Mouse (Mus musculus) B cell, adult 2 months (primary cell): ENCODE data around the gene Rabgap1l.
"Not testable (repeated sequence)": the region's sequence is repeated elsewhere in the genome, so short reads cannot be mapped to it uniquely, and the experiment has no call there.

Source experiments
- DNase-seq, 2 experiments: peaks; one replicate each; pipeline ENCODE4 v3.0.0; 2022

Gene Rabgap1l

GRCm38 (mm10) chr1:160692224-160693093, 100.6 kb downstream of the Rabgap1l start:
- DNase-seq = no peak

DNA sequence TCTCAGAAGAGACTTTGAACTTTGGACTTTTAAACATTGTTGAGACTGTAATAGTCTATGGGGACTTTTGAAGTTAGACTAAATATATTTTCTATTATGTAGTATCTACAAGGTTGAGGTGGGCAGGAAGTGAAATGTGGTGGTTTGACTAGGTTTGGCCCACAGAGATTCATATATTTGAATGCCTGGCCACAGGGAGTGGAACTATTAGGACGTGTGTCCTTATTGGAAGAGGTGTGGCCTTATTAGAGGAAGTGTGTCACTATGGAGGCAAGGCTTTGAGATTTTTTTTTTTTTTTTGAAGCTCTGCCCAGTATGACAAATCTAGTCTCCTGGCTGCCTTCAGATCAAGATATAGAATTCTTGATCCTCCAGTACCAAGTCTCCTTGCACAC, 101.8 kb downstream of the Rabgap1l start:
- no peak for DNase-seq

- DNase-seq = no peak
Observed at GRCm38 (mm10) chr1:160690516-160691195, 102.4 kb downstream of the Rabgap1l start.

DNA sequence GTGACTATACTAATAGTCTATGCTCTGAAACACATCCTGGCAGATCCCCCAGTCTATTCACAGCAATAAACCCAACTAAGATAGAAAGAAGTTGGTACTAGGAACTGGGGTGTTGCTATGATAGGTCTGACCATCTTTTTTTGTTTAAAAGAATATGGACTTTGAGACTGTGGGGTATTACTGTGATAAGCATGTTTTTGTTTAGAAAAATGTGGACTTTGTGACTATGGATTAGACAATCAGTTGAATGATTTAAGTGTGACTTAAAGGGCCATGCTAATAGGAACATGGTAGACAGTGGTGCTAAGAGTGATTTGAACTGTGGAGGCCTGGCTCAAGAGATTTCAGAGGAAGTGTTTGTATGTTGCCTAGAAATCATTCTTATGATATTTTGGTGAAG, 103.5 kb downstream of the Rabgap1l start:
- DNase-seq = no peak

GRCm38 (mm10) chr1:160684251-160684650, 108.8 kb downstream of the Rabgap1l start:
- no peak for DNase-seq

- no peak for DNase-seq
Observed at GRCm38 (mm10) chr1:160681398-160682050, 111.5 kb downstream of the Rabgap1l start.

DNA sequence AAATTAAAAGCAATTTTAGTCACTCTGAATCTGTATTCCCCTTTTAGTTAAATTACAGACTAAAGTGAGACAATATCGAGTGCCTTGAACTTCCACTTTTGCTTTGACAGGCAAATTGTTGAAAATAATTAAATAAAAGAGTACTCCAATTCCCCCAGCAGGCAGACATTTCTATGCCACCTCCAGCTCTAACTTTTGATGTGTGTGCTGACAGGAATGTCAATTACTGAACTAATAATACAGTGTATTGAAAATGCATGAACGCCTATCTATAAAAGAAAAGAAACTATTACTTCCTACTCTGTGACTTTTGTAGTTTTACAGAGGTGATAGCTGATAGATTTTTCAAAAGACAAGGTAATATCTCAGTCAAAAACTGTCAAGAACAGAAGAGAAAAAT, 118.2 kb downstream of the Rabgap1l start:
- DNase-seq = no peak

- DNase-seq = no peak
Observed at GRCm38 (mm10) chr1:160672088-160672814, 120.8 kb downstream of the Rabgap1l start.

- DNase-seq = no peak
Observed at GRCm38 (mm10) chr1:160655806-160656470, 137.1 kb downstream of the Rabgap1l start.

- no peak for DNase-seq
Observed at GRCm38 (mm10) chr1:160651691-160652090, 141.3 kb downstream of the Rabgap1l start.

- no peak for DNase-seq
Observed at GRCm38 (mm10) chr1:160645416-160645815, 147.6 kb downstream of the Rabgap1l start.

GRCm38 (mm10) chr1:160628213-160628932, 164.6 kb downstream of the Rabgap1l start:
- DNase-seq = no peak

DNA sequence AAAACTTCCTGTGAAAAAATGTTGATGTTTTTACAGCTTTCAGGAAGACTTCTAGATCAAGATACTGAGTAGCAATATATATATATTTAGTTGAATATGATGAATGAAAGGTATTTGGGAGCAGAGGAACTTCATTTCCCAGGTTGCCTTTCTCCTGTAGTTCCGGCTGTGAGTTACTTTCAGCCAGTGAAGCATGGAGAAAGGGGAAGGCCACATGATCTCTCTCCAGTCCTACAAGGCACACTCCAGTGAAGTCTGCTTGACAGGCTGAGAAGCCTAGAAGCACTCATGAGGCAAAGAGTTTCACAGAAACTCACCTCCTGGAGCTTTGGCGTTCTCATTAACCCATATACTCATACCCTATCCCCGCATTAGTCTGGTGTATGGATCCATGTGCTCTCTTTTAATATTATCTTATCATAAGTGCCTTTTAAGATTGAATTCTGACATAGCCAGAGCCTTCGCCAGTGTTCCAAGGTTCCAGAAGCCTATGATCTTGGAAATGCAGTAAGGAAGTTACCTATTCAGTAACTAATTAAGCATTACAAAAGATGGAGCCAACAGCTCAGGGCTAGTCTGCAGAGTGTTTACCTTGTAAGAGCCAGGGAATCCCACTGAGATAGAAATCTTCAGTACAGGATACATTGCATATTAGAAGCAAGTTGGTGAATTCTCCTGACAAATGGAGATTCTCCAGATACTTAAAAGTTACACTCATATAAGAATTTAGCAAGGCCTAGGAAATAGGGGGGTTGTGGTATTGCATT, 168.5 kb downstream of the Rabgap1l start:
- not testable (repeated sequence) for DNase-seq

DNA sequence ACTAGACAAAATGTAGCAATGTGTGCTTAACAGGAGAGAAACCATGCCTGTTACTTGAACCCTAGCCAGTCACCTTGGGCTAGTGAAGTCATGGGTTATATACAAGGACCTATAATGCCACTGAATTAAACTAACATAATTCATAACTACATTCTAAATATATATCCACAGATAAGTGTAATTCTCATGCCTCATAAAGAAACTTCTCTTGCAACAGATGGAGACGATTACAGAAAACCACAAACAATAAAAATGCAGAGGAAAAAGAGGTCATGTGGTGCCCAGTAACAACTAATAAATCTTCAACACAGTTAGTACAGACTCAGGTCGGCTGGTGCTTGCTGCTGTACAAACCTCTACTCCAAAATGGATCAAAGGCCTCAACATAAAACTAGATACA, 174.8 kb downstream of the Rabgap1l start:
- no peak for DNase-seq

GRCm38 (mm10) chr1:160606425-160606824, 186.6 kb downstream of the Rabgap1l start:
- DNase-seq = no peak

GRCm38 (mm10) chr1:160603312-160603711, 189.7 kb downstream of the Rabgap1l start:
- DNase-seq = peak; percentile 4 to 8

DNA sequence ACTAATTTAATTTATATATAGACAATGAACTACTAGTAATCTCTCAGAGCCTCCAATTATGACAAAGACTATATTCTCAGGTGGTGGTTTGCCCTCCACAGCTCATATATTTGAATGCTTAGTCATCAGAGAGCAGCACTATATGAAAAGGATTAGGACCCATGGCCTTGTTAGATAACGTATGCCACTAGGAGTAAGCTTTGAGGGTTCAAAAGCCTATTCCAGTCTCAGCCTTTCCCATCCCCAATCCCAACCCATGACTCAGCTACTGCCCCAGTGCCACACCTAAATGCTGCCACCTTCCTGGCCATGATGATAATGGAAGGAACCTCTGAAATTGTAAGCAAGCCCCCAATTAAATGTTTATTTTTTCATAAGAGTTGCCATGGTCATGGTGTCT, 195.6 kb downstream of the Rabgap1l start:
- no peak for DNase-seq

GRCm38 (mm10) chr1:160596948-160597270, 196.1 kb downstream of the Rabgap1l start:
- DNase-seq = no peak

- no peak for DNase-seq
Observed at GRCm38 (mm10) chr1:160596252-160596947, 196.6 kb downstream of the Rabgap1l start.

DNA sequence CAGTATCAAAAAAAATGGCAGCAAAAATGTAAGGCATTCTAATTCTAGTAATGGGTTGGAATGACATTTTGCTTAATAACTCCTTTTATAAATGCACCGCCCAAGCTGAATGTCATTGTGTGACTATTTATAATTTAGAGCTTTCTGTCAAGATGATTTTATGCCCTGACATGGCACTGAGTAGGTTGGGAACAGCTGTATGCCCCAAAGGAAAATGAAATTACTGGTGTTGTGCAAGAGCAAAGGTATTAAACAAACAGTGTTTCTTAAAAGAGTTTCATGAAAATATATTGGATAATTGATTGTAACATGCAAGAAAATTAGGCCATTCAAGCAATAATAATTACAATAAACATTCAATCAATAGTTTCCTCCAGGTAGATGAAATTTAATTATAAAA, 198.4 kb downstream of the Rabgap1l start:
- DNase-seq = no peak
